Mouse (Mus musculus) kidney, embryonic 16.5 days (tissue): ENCODE results near the gene Cops4. TPM values are rescaled to one million over a fixed set of nuclear protein-coding genes. Genes with fewer than 3 reads are reported as not detected.

Experiments used
- ATAC-seq: fragments of 200-750 bp; cut with Nextera tagmentation; 2 replicates; pipeline ENCODE4 v1.8.0; 2017; ENCODE audit warnings: moderate TSS enrichment; ENCODE audit not compliant: low FRiP score, low TSS enrichment
- H3K27ac ChIP-seq: fragments of 300-500 bp; sonication (generic); 2 replicates; pipeline ENCODE4 v1.5.1; 2014; ENCODE audit warnings: low read length
- H3K27me3 ChIP-seq: fragments of 300-500 bp; sonication (generic); 2 replicates; pipeline ENCODE4 v1.6.1; 2014; ENCODE audit warnings: low read length, control low read depth, mixed read lengths; ENCODE audit not compliant: insufficient read depth
- H3K36me3 ChIP-seq: fragments of 300-500 bp; sonication (generic); 2 replicates; pipeline ENCODE4 v1.6.1; 2014; ENCODE audit warnings: low read length, control low read depth, mixed read lengths; ENCODE audit not compliant: insufficient read depth
- H3K4me1 ChIP-seq: fragments of 300-500 bp; sonication (generic); 2 replicates; pipeline ENCODE4 v1.6.1; 2014; ENCODE audit warnings: low read length, control low read depth, mixed read lengths; ENCODE audit not compliant: insufficient read depth
- H3K4me2 ChIP-seq: fragments of 300-500 bp; sonication (generic); replicated peaks from 2 replicates; pipeline ENCODE4 v1.6.1; 2014; ENCODE audit warnings: low read depth, low read length
- H3K4me3 ChIP-seq: fragments of 300-500 bp; sonication (generic); 2 replicates; pipeline ENCODE4 v1.5.1; 2014; ENCODE audit warnings: mild to moderate bottlenecking, low read length
- H3K9ac ChIP-seq: fragments of 300-500 bp; sonication (generic); replicated peaks from 2 replicates; pipeline ENCODE4 v1.6.1; 2014; ENCODE audit warnings: low read length
- H3K9me3 ChIP-seq: fragments of 300-500 bp; sonication (generic); 2 replicates; pipeline ENCODE4 v1.6.1; 2016; ENCODE audit warnings: low read length, control low read depth
- WGBS: fragments of 180-500 bp; shearing (Covaris S2); extraction: QIAGEN DNeasy Blood & Tissue Kit; methylation state at CpG from one replicate; pipeline ENCODE4 v1.1.7; 2014; 5-methylcytosine and 5-hydroxymethylcytosine counted together
- polyA plus RNA-seq: library from polyadenylated mRNA; unstranded; fragments of >200 nt; fragmentation: Nextera tagmentation; extraction: Ambion mirVana; gene quantifications from 2 replicates; pipeline ENCODE4 v1.2.1, GENCODE M21; 2015

Gene Cops4
- polyA plus RNA-seq, 1 experiment from 2014 or later, result 193 TPM

DNA sequence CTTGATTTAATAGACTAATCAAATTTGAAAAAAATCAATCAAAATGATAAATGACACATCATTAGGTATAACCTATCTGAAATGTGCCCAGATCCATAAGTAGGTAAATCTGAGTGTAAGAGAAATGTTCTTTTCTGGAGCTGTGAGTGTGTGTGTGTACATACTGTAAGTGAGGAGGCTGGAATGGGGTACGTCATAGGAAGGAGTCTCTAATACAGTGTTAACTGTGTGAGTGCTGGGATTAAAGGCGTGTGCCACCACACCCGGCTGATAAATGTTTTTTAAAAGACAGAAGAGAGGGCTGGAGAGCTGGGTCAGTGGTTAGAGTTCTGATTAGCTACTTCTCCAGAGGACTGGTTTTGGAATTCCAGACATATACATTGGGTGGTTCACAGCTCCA is 7.5 kb downstream of the Cops4 start:
- H3K27ac ChIP-seq, result no peak overlapping the region
- H3K4me2 ChIP-seq, result no peak overlapping the region
- H3K9ac ChIP-seq, result no peak overlapping the region
- H3K4me1 ChIP-seq, result no peaks in the 10 kb centered on the region
- no peak for ATAC-seq
- no peaks in the 10 kb centered on the region for H3K9me3 ChIP-seq
- no peaks in the 10 kb centered on the region for H3K27me3 ChIP-seq
- peaks cover 30% of the 10 kb centered on the region for H3K36me3 ChIP-seq
- 71% methylated on average over 3 of the region's 3 CpGs for WGBS
- no peak overlapping the region for H3K4me3 ChIP-seq

GRCm38 (mm10) chr5:100526164-100526563 is 8.1 kb downstream of the Cops4 start:
- Histone ChIP-seq H3K36me3 (peaks cover 35% of the 10 kb centered on the region), H3K27me3 (no peaks in the 10 kb centered on the region), H3K27ac (no peak overlapping the region), H3K4me3 (no peak overlapping the region), H3K9ac (no peak overlapping the region), H3K4me1 (no peaks in the 10 kb centered on the region), H3K4me2 (no peak overlapping the region), H3K9me3 (no peaks in the 10 kb centered on the region)
- WGBS, result 73% methylated on average over 7 of the region's 7 CpGs
- ATAC-seq, result no peak

DNA sequence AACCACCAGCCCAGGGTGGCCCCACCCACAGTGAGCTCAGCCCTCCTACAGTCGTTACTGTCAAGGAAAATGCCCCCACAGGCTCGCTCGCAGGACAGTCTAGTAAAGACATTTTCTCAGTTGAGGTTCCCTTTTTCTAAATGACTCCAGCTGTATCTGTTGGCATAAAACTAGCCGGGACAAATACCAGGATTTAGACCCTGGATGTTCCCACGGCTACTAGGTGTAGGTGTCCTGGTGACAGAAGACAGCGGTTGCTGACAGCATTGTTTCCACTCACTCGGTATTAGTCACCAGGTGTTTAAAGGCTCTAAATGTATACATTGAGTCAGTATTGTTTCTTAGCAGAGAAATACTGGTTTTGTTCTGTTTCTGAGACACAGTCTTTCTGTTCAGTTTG is 17.7 kb downstream of the Cops4 start:
- 79% methylated on average over 7 of the region's 7 CpGs for WGBS
- H3K4me2 ChIP-seq, result no peak overlapping the region
- peaks cover 52% of the 10 kb centered on the region for H3K36me3 ChIP-seq
- no peak for ATAC-seq
- H3K27me3 ChIP-seq, result no peaks in the 10 kb centered on the region
- H3K9me3 ChIP-seq, result no peaks in the 10 kb centered on the region
- no peaks in the 10 kb centered on the region for H3K4me1 ChIP-seq
- H3K27ac ChIP-seq, result no peak overlapping the region
- no peak overlapping the region for H3K9ac ChIP-seq
- H3K4me3 ChIP-seq, result no peak overlapping the region

DNA sequence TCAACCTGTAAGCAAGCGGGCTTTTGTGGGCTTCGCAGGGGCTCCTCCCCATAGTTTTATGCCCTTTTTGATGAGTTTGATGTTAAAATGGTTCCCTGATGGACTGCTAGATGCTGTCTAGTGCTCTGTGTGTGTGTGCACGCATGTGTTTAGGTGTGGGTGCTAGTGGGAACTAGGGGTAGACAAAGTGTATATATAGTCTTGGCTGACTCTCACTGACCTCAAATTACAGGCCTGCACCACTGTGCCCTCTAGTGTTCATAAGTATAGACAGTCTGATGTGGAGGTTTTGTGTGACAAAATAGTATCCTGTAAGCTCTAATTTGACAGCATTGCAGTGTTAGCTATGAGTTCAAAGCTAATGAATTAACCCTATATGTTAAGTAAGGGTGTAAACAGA is 18.5 kb downstream of the Cops4 start:
- H3K4me1 ChIP-seq, result no peaks in the 10 kb centered on the region
- H3K4me2 ChIP-seq, result no peak overlapping the region
- peaks cover 50% of the 10 kb centered on the region for H3K36me3 ChIP-seq
- ATAC-seq, result no peak
- no peak overlapping the region for H3K27ac ChIP-seq
- H3K9ac ChIP-seq, result no peak overlapping the region
- no peak overlapping the region for H3K4me3 ChIP-seq
- H3K27me3 ChIP-seq, result no peaks in the 10 kb centered on the region
- no peaks in the 10 kb centered on the region for H3K9me3 ChIP-seq
- 77% methylated on average over 3 of the region's 3 CpGs for WGBS

DNA sequence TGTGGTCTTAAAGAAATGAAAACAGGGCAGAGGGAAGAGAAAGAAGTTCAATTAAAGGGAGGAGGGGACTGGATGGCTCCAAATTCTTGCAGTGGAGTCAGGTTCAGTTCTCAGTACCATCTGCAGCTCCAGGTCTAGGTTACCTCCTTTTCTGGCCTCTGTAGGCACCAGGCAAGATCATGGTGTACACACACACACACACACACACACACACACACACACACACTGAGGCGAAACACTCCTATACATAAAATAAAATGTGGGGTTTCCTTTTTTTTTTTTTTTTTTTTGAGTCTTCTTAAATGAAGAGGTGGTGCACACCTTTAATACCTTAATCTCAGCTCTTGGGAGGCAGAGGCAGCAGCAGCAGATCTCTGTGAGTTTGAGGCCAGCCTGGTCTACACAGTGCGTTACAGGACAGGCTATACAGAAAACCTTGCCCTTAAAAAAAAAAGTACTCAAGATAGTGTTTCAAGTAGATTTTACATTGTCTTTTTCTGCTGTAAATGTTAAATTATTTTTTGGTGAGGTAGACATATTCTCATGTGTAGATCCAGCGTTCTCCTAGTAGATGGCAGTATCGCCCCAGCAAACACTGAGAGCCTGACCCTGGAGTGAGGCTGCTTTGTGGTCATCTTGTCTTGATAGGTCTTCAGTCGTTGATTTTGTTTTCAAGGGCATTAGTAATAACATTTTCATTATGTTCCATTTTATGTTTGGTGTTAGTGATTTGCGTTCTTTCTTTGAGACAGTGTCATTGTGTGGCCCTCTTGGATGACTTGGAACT is 28.4 kb downstream of the Cops4 start:
- Histone ChIP-seq H3K27me3 (no peaks in the 10 kb centered on the region), H3K36me3 (peaks cover 68% of the 10 kb centered on the region), H3K27ac (no peak overlapping the region), H3K4me1 (no peaks in the 10 kb centered on the region), H3K9ac (no peak overlapping the region), H3K4me2 (no peak overlapping the region), H3K4me3 (no peak overlapping the region), H3K9me3 (no peaks in the 10 kb centered on the region)
- WGBS, result 82% methylated on average over 6 of the region's 6 CpGs
- ATAC-seq, result no peak

DNA sequence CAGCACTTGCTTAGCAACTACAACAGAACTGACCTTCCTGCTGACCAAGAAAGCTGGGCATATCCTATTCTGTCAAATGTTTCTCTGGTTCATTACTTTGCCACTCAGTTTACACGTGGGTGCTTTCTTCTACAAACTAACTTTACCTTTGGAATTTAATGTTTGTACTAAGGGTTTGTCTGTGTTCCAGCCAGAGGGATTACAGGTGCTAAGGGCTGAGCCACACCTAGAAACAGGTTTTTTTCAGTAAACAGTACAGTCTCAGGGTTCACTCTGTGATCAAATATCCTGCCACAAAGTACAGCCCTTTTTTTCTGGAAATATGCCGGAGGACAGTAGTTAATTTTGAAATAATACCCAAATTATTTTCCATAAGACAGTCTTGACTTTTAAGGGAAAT is 30.1 kb downstream of the Cops4 start:
- WGBS, result 67% methylated on average over 2 of the region's 2 CpGs
- no peaks in the 10 kb centered on the region for H3K27me3 ChIP-seq
- peaks cover 52% of the 10 kb centered on the region for H3K36me3 ChIP-seq
- H3K27ac ChIP-seq, result no peak overlapping the region
- no peak overlapping the region for H3K4me2 ChIP-seq
- ATAC-seq, result no peak
- no peaks in the 10 kb centered on the region for H3K9me3 ChIP-seq
- H3K4me3 ChIP-seq, result no peak overlapping the region
- no peak overlapping the region for H3K9ac ChIP-seq
- no peaks in the 10 kb centered on the region for H3K4me1 ChIP-seq

DNA sequence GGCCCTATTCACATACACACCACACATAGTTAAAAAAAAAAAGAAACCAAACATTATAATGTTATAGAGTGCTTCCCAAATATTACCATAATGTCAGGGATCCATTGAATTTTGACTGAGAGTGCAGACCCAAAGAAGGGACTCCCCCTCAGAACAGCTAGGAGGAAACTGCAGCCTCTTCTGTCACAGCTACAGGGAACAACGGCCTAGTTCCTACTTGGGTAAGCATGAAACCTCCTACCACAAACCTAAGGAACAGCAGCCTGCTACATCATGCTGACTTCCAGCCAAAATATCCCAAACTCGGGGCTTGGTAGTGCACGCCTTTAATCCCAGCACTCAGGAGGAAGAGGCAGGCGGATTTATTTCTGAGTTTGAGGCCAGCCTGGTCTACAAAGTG is 31.2 kb downstream of the Cops4 start:
- no peaks in the 10 kb centered on the region for H3K27me3 ChIP-seq
- peaks cover 44% of the 10 kb centered on the region for H3K36me3 ChIP-seq
- WGBS, result 95% methylated on average over 4 of the region's 4 CpGs
- H3K4me2 ChIP-seq, result no peak overlapping the region
- H3K27ac ChIP-seq, result no peak overlapping the region
- no peaks in the 10 kb centered on the region for H3K9me3 ChIP-seq
- no peaks in the 10 kb centered on the region; the same call in 1 of the 2 replicates for H3K4me1 ChIP-seq
- no peak overlapping the region for H3K9ac ChIP-seq
- no peak for ATAC-seq
- no peak overlapping the region for H3K4me3 ChIP-seq

DNA sequence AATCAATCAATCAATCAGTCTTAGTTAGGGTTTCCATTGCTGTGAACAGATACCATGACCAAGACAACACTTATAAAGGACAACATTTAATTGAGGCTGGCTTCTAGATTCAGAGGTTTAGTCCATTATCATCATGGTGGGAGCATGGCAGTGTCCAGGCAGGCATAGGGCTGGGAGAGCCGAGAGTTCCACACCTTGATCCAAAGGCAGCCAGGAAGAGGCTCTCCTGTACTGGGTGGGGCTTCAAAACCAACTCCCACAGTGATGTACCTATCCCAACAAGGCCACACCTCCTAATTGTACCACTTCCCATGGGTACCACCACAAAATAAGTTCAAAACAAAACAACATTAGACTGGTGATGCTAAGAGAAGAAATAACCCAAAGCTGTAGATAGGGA is 32.0 kb downstream of the Cops4 start:
- no peak overlapping the region for H3K4me2 ChIP-seq

DNA sequence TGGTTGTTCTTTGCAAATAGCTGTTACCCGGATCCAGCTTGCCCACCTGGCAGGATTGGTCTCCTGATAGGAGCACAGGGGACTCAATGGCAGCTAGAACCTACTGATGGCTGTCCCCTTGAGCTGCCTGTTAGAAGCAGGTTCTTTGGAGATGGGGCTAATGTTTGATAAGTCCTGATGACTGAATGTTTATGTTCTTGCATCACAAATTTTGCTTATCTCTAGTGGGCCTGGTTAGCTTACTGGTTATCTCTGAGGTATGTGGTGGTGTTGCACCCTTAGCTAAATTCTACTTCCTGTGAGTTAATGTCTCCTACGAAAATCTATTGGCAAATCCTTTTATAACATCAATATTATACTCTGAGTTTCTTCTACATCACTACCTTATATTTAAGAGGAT is 33.8 kb downstream of the Cops4 start:
- Histone ChIP-seq H3K9ac (no peak overlapping the region), H3K9me3 (no peaks in the 10 kb centered on the region), H3K4me1 (peaks cover under 1% of the 10 kb centered on the region; the same call in 1 of the 2 replicates), H3K27me3 (no peaks in the 10 kb centered on the region), H3K4me3 (no peak overlapping the region), H3K36me3 (peaks cover 31% of the 10 kb centered on the region), H3K4me2 (no peak overlapping the region), H3K27ac (no peak overlapping the region)
- no peak for ATAC-seq
- 67% methylated on average over 2 of the region's 2 CpGs for whole genome bisulfite sequencing

More for the DNA sequence above, 32.0 kb downstream of the Cops4 start:
- no peak overlapping the region for H3K27ac ChIP-seq
- no peaks in the 10 kb centered on the region for H3K9me3 ChIP-seq
- ATAC-seq, result no peak
- H3K27me3 ChIP-seq, result no peaks in the 10 kb centered on the region
- H3K36me3 ChIP-seq, result peaks cover 37% of the 10 kb centered on the region
- no peak overlapping the region for H3K9ac ChIP-seq
- WGBS, result 95% methylated on average over 1 of the region's 1 CpGs
- H3K4me1 ChIP-seq, result no peaks in the 10 kb centered on the region; the same call in 1 of the 2 replicates
- no peak overlapping the region for H3K4me3 ChIP-seq

GRCm38 (mm10) chr5:100553426-100553825 is 35.3 kb downstream of the Cops4 start:
- Histone ChIP-seq H3K4me1 (peaks cover 10% of the 10 kb centered on the region; the same call in 1 of the 2 replicates), H3K27ac (no peak overlapping the region), H3K9ac (no peak overlapping the region), H3K9me3 (no peaks in the 10 kb centered on the region), H3K27me3 (no peaks in the 10 kb centered on the region), H3K4me2 (no peak overlapping the region), H3K4me3 (no peak overlapping the region), H3K36me3 (peaks cover 17% of the 10 kb centered on the region; the same call in 1 of the 2 replicates)
- WGBS, result 19% methylated on average over 8 of the region's 8 CpGs
- no peak; the same call in 1 of the 2 replicates for ATAC-seq
